In the genomic region with DNA sequence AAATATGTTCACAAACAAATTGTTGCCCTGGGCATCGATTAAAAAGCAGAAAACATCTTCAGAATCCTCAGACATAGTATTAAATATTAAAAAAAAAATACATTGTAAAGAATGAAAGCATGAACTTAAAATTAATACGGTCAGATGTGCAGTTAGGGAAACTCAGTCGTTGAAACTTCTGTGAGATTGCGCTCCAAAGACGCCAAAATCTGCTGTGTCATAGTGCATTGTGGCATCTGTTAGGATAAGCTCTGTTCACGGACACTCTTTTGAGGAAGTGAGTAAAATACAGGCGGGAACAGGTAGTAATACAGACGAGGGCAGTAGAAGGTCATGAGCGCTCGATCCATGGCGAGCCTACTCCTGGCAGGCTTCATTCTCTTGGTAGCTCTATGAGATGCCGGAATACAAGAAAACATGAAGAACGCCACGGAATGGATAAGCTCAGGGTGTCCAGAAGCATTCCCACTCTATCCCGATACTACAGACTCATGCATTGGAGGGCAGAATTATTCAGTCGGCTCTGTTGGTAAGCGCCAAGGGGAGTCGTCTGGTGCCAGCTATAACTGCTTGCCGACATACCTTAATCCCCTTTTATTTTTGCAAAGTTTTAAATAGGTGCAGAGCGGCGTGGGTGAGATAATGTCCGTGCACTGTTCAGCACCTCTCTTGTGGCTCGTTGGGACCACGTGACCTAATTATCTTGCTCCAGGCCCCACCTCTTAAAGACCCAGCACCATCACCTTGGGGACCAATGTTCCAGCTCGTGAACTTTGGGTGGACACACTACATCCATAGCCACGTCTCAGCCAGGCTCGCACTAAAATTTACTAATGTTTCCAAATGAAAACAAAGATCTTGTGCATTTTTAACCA, we compare ENCODE assay signal across 15 mouse cellular contexts.
DNase-seq lines count a peak whose midpoint lies in the region; ATAC-seq and TF ChIP-seq lines count a peak whose summit lies in the region.
"Had no signal": no experiment of that assay in that cellular context is flagged by ENCODE, and none has a peak within 500 bp of the region (broad histone marks: within the 10 kb centered on the region; RNA-seq: fewer than 3 reads in every experiment).

No protein-coding gene starts in this region.

- intact Hi-C loops in heart, postnatal 25 days (cut with DNase I), result no loop called here

- H3K4me3 ChIP-seq in heart, embryonic 14.5 days (ENCODE audit: control insufficient read depth in 1 of 2, insufficient read depth in 1 of 2, low read depth in 1 of 2, low read length in 2 of 2), result no peak overlapping the region
- H3K4me3 ChIP-seq in E14TG2a.4 (replicated peaks; ENCODE audit: low read length), result peak overlapping the region; percentile 58
- no peak overlapping the region for H3K4me3 ChIP-seq in limb, embryonic 13.5 days
- H3K4me3 ChIP-seq: embryonic facial prominence, embryonic 15.5 days; gastrocnemius, adult 2 months; liver, embryonic 13.5 days had no signal

- WGBS in heart, embryonic 14.5 days, result 65% methylated on average over 27 of the region's 27 CpGs
- WGBS in limb, embryonic 13.5 days, result 62% methylated on average over 27 of the region's 27 CpGs

- H3K4me1 ChIP-seq in heart, embryonic 14.5 days (ENCODE audit: control insufficient read depth in 2 of 2, insufficient read depth in 2 of 2, low read length in 2 of 2), result peaks cover 7 to 8% of the 10 kb centered on the region in 2 experiments
- H3K4me1 ChIP-seq in E14TG2a.4 (replicated peaks; ENCODE audit: low read depth, low read length), result peaks cover 26% of the 10 kb centered on the region
- peaks cover 68% of the 10 kb centered on the region for H3K4me1 ChIP-seq in limb, embryonic 13.5 days

- no peaks in the 10 kb centered on the region for H3K9me3 ChIP-seq in heart, embryonic 14.5 days (ENCODE audit: control insufficient read depth, low read length)
- no peaks in the 10 kb centered on the region for H3K9me3 ChIP-seq in E14TG2a.4 (ENCODE audit: low read length)
- no peaks in the 10 kb centered on the region for H3K9me3 ChIP-seq in limb, embryonic 13.5 days
- H3K9me3 ChIP-seq: embryonic facial prominence, embryonic 15.5 days; liver, embryonic 13.5 days had no signal

- ATAC-seq in heart, embryonic 14.5 days (ENCODE audit: insufficient number of reproducible peaks, insufficient read depth, low FRiP score, low read depth), result no peak
- ATAC-seq in common myeloid progenitor, adult 5-6 weeks (replicated peaks; ENCODE audit: low read depth, poor library complexity, severe bottlenecking), result peak; percentile 92
- no peak for ATAC-seq in limb, embryonic 13.5 days (ENCODE audit: low FRiP score, low read depth)
- no peak for ATAC-seq in cerebellum, adult (ENCODE audit: insufficient number of reproducible peaks, low FRiP score, low TSS enrichment)
- ATAC-seq: CD4-positive, CD25-positive, alpha-beta regulatory T cell, adult 4 months; intestine, embryonic 16.5 days had no signal

- no peaks in the 10 kb centered on the region for H3K27me3 ChIP-seq in heart, embryonic 14.5 days (ENCODE audit: control insufficient read depth, insufficient read depth, low read length)
- peaks cover 15% of the 10 kb centered on the region for H3K27me3 ChIP-seq in E14TG2a.4 (ENCODE audit: insufficient read depth, low read length)
- no peaks in the 10 kb centered on the region for H3K27me3 ChIP-seq in limb, embryonic 13.5 days
- H3K27me3 ChIP-seq: embryonic facial prominence, embryonic 15.5 days; liver, embryonic 13.5 days had no signal

- H3K36me3 ChIP-seq in heart, embryonic 14.5 days (ENCODE audit: control insufficient read depth, insufficient read depth, low read length), result peaks cover 71% of the 10 kb centered on the region
- no peaks in the 10 kb centered on the region for H3K36me3 ChIP-seq in E14TG2a.4 (ENCODE audit: insufficient read depth, low read length)
- H3K36me3 ChIP-seq in limb, embryonic 13.5 days, result no peaks in the 10 kb centered on the region
- H3K36me3 ChIP-seq: embryonic facial prominence, embryonic 15.5 days; liver, embryonic 13.5 days had no signal

- H3K27ac ChIP-seq in heart, embryonic 14.5 days (replicated peaks in 1 of 2; ENCODE audit: control insufficient read depth in 1 of 2, insufficient read depth in 1 of 2, low read depth in 2 of 2, low read length in 2 of 2), result peak overlapping the region; percentile 7 to 47; a peak in 2 of 4 replicates
- H3K27ac ChIP-seq in limb, embryonic 13.5 days, result peak overlapping the region; percentile 23; the same call in 1 of the 2 replicates
- H3K27ac ChIP-seq: embryonic facial prominence, embryonic 15.5 days; gastrocnemius, adult 2 months; liver, embryonic 13.5 days had no signal

- DNase-seq in heart, postnatal 25 days (ENCODE audit: low spot score), result no peak
- no peak for DNase-seq in retina, postnatal 1 day
- DNase-seq in kidney, postnatal 25 days, result no peak
- DNase-seq: cerebellum, postnatal 14 days; gastrocnemius, adult 2 months; liver, embryonic 13.5 days; thymus, postnatal 4 days had no signal

- peak overlapping the region; percentile 46 for H3K4me2 ChIP-seq in heart, embryonic 14.5 days (ENCODE audit: low read length)
- peak overlapping the region; percentile 29; the same call in 1 of the 2 replicates for H3K4me2 ChIP-seq in limb, embryonic 13.5 days (replicated peaks)
- H3K4me2 ChIP-seq: embryonic facial prominence, embryonic 15.5 days; liver, embryonic 13.5 days had no signal

- H3K9ac ChIP-seq in heart, embryonic 14.5 days (ENCODE audit: low read length), result no peak overlapping the region
- H3K9ac ChIP-seq in limb, embryonic 13.5 days, result no peak overlapping the region
- H3K9ac ChIP-seq: embryonic facial prominence, embryonic 15.5 days; liver, embryonic 13.5 days had no signal

- no peak for TF ChIP-seq CTCF in E14TG2a.4 (conservative IDR thresholded peaks at IDR 0.05; ENCODE audit: low read length)
